Mouse (Mus musculus): ENCODE results near the gene Tmem185a.

GRCm38 (mm10) chrX:70482154-70482553, 5.2 kb upstream of the Tmem185a start:
- TF ChIP-seq CTCF (IDR thresholded peaks at IDR 0.05; ENCODE audit: borderline replicate concordance, insufficient read depth, low read depth, low read length) (no peak), POLR2A (IDR thresholded peaks at IDR 0.05; ENCODE audit: borderline replicate concordance, insufficient read depth, low read length) (no peak)
